Mouse (Mus musculus): ENCODE data around the gene Gm28048. TPM values are rescaled to one million over a fixed set of nuclear protein-coding genes. Genes with fewer than 3 reads are reported as not detected.

Gm28048 gene
- polyA plus RNA-seq, 1 experiment, result 0.05 TPM

GRCm38 (mm10) chr11:22891876-22892275, 90.0 kb downstream of the Gm28048 start:
- Histone ChIP-seq H3K27ac (ENCODE audit: insufficient read depth, low read length) (no peak overlapping the region), H3K27me3 (ENCODE audit: control insufficient read depth, insufficient read depth, low read length) (no peaks in the 10 kb centered on the region), H3K4me1 (ENCODE audit: control insufficient read depth, insufficient read depth, insufficient read length) (peaks cover 5% of the 10 kb centered on the region; the same call in 1 of the 2 replicates), H3K4me3 (ENCODE audit: extremely low read depth, insufficient read depth, insufficient read length) (no peak overlapping the region), H3K36me3 (ENCODE audit: control insufficient read depth, insufficient read depth, low read length) (no peaks in the 10 kb centered on the region)
- DNase-seq (ENCODE audit: low read depth in 1 of 2, low spot score in 2 of 2), result no peak
- 70% methylated on average over 7 of the region's 7 CpGs for WGBS
- TF ChIP-seq CTCF (IDR thresholded peaks at IDR 0.05; ENCODE audit: extremely low read depth, insufficient read depth, insufficient read length, insufficient replicate concordance), result no peak
- no peak for TF ChIP-seq POLR2A (IDR thresholded peaks at IDR 0.05; ENCODE audit: low read depth, low read length)

- Histone ChIP-seq H3K4me1 (ENCODE audit: control insufficient read depth, insufficient read depth, insufficient read length) (peaks cover 5% of the 10 kb centered on the region; the same call in 1 of the 2 replicates), H3K27me3 (ENCODE audit: control insufficient read depth, insufficient read depth, low read length) (no peaks in the 10 kb centered on the region), H3K4me3 (ENCODE audit: extremely low read depth, insufficient read depth, insufficient read length) (no peak overlapping the region), H3K36me3 (ENCODE audit: control insufficient read depth, insufficient read depth, low read length) (no peaks in the 10 kb centered on the region), H3K27ac (ENCODE audit: insufficient read depth, low read length) (no peak overlapping the region)
- WGBS, result 25% methylated on average over 9 of the region's 9 CpGs
- DNase-seq (ENCODE audit: low read depth in 1 of 2, low spot score in 2 of 2), result no peak
- TF ChIP-seq POLR2A (IDR thresholded peaks at IDR 0.05; ENCODE audit: low read depth, low read length), result no peak
- TF ChIP-seq CTCF (IDR thresholded peaks at IDR 0.05; ENCODE audit: extremely low read depth, insufficient read depth, insufficient read length, insufficient replicate concordance), result no peak
Measured at GRCm38 (mm10) chr11:22891242-22891641, 90.6 kb downstream of the Gm28048 start.

GRCm38 (mm10) chr11:22889224-22889623, 92.7 kb downstream of the Gm28048 start:
- Histone ChIP-seq H3K36me3 (ENCODE audit: control insufficient read depth, insufficient read depth, low read length) (no peaks in the 10 kb centered on the region), H3K27me3 (ENCODE audit: control insufficient read depth, insufficient read depth, low read length) (no peaks in the 10 kb centered on the region), H3K27ac (ENCODE audit: insufficient read depth, low read length) (no peak overlapping the region), H3K4me3 (ENCODE audit: extremely low read depth, insufficient read depth, insufficient read length) (no peak overlapping the region), H3K4me1 (ENCODE audit: control insufficient read depth, insufficient read depth, insufficient read length) (peaks cover 5% of the 10 kb centered on the region; the same call in 1 of the 2 replicates)
- WGBS, result 92% methylated on average over 3 of the region's 3 CpGs
- TF ChIP-seq CTCF (IDR thresholded peaks at IDR 0.05; ENCODE audit: extremely low read depth, insufficient read depth, insufficient read length, insufficient replicate concordance), result no peak
- no peak for TF ChIP-seq POLR2A (IDR thresholded peaks at IDR 0.05; ENCODE audit: low read depth, low read length)
- no peak for DNase-seq (ENCODE audit: low read depth in 1 of 2, low spot score in 2 of 2)

- Histone ChIP-seq H3K36me3 (ENCODE audit: control insufficient read depth, insufficient read depth, low read length) (no peaks in the 10 kb centered on the region), H3K4me3 (ENCODE audit: extremely low read depth, insufficient read depth, insufficient read length) (no peak overlapping the region), H3K27ac (ENCODE audit: insufficient read depth, low read length) (no peak overlapping the region), H3K4me1 (ENCODE audit: control insufficient read depth, insufficient read depth, insufficient read length) (peaks cover 5% of the 10 kb centered on the region; the same call in 1 of the 2 replicates), H3K27me3 (ENCODE audit: control insufficient read depth, insufficient read depth, low read length) (no peaks in the 10 kb centered on the region)
- DNase-seq (ENCODE audit: low read depth in 1 of 2, low spot score in 2 of 2), result no peak
- 87% methylated on average over 4 of the region's 4 CpGs for WGBS
- TF ChIP-seq CTCF (IDR thresholded peaks at IDR 0.05; ENCODE audit: extremely low read depth, insufficient read depth, insufficient read length, insufficient replicate concordance) (no peak), POLR2A (IDR thresholded peaks at IDR 0.05; ENCODE audit: low read depth, low read length) (no peak)
Measured at GRCm38 (mm10) chr11:22886991-22887390, 94.9 kb downstream of the Gm28048 start.

GRCm38 (mm10) chr11:22885350-22885749, 96.5 kb downstream of the Gm28048 start:
- 96% methylated on average over 1 of the region's 1 CpGs for WGBS
- Histone ChIP-seq H3K4me3 (ENCODE audit: extremely low read depth, insufficient read depth, insufficient read length) (no peak overlapping the region), H3K4me1 (ENCODE audit: control insufficient read depth, insufficient read depth, insufficient read length) (no peaks in the 10 kb centered on the region), H3K36me3 (ENCODE audit: control insufficient read depth, insufficient read depth, low read length) (no peaks in the 10 kb centered on the region), H3K27me3 (ENCODE audit: control insufficient read depth, insufficient read depth, low read length) (no peaks in the 10 kb centered on the region), H3K27ac (ENCODE audit: insufficient read depth, low read length) (no peak overlapping the region)
- TF ChIP-seq CTCF (IDR thresholded peaks at IDR 0.05; ENCODE audit: extremely low read depth, insufficient read depth, insufficient read length, insufficient replicate concordance) (no peak), POLR2A (IDR thresholded peaks at IDR 0.05; ENCODE audit: low read depth, low read length) (no peak)
- no peak for DNase-seq (ENCODE audit: low read depth in 1 of 2, low spot score in 2 of 2)

GRCm38 (mm10) chr11:22883676-22884075, 98.2 kb downstream of the Gm28048 start:
- 78% methylated on average over 2 of the region's 2 CpGs for WGBS
- Histone ChIP-seq H3K27me3 (ENCODE audit: control insufficient read depth, insufficient read depth, low read length) (no peaks in the 10 kb centered on the region), H3K4me3 (ENCODE audit: extremely low read depth, insufficient read depth, insufficient read length) (no peak overlapping the region), H3K4me1 (ENCODE audit: control insufficient read depth, insufficient read depth, insufficient read length) (no peaks in the 10 kb centered on the region; the same call in 1 of the 2 replicates), H3K27ac (ENCODE audit: insufficient read depth, low read length) (no peak overlapping the region), H3K36me3 (ENCODE audit: control insufficient read depth, insufficient read depth, low read length) (no peaks in the 10 kb centered on the region)
- no peak for TF ChIP-seq POLR2A (IDR thresholded peaks at IDR 0.05; ENCODE audit: low read depth, low read length)
- TF ChIP-seq CTCF (IDR thresholded peaks at IDR 0.05; ENCODE audit: extremely low read depth, insufficient read depth, insufficient read length, insufficient replicate concordance), result no peak
- no peak for DNase-seq (ENCODE audit: low read depth in 1 of 2, low spot score in 2 of 2)

GRCm38 (mm10) chr11:22882926-22883325, 99.0 kb downstream of the Gm28048 start:
- no peak for DNase-seq (ENCODE audit: low read depth in 1 of 2, low spot score in 2 of 2)
- Histone ChIP-seq H3K4me1 (ENCODE audit: control insufficient read depth, insufficient read depth, insufficient read length) (no peaks in the 10 kb centered on the region; the same call in 1 of the 2 replicates), H3K4me3 (ENCODE audit: extremely low read depth, insufficient read depth, insufficient read length) (no peak overlapping the region), H3K27ac (ENCODE audit: insufficient read depth, low read length) (no peak overlapping the region), H3K27me3 (ENCODE audit: control insufficient read depth, insufficient read depth, low read length) (no peaks in the 10 kb centered on the region), H3K36me3 (ENCODE audit: control insufficient read depth, insufficient read depth, low read length) (no peaks in the 10 kb centered on the region)
- TF ChIP-seq POLR2A (IDR thresholded peaks at IDR 0.05; ENCODE audit: low read depth, low read length) (no peak), CTCF (IDR thresholded peaks at IDR 0.05; ENCODE audit: extremely low read depth, insufficient read depth, insufficient read length, insufficient replicate concordance) (no peak)
